Mouse (Mus musculus) heart, postnatal 4 days (tissue): ENCODE data around the gene Nebl. TPM values are rescaled to one million over a fixed set of nuclear protein-coding genes. Genes with fewer than 3 reads are reported as not detected.
"Not testable (repeated sequence)": the region's sequence is repeated elsewhere in the genome, so short reads cannot be mapped to it uniquely, and the experiment has no call there.

Experiments used
- DNase-seq: peaks from one replicate; pipeline ENCODE4 v3.0.0; 2021
- microRNA-seq, 2 experiments: library from miRNA; unstranded; fragments of <30 nt; microRNA quantifications; one replicate each; pipeline ENCODE4 v1.2.0; 2021 to 2022
- total RNA-seq, 2 experiments: library from RNA; stranded (reverse); gene quantifications; 2 replicates each; pipeline ENCODE4 v1.2.3; 2021

The Nebl gene
- total RNA-seq, 2 experiments from 2014 or later = 507 to 513 TPM

DNA sequence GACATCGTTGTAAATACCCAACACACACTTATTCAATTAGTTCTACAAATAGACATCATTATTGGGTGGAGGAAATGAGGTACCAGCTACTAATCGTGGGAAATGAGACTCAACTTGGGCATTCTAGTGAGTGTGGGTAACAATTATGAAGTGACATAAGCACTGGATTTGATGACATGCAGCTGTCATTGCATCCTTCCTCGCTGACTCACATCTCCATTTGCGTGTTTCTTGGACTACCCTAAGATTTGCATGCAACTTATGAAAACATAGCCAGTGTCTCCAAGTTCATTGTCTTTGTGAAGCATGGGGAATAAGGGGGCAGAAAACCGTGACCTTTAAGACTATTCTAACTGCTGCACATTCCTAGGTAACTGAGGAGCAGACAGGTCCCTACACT is 339.9 kb downstream of the Nebl start:
- DNase-seq = no peak

DNA sequence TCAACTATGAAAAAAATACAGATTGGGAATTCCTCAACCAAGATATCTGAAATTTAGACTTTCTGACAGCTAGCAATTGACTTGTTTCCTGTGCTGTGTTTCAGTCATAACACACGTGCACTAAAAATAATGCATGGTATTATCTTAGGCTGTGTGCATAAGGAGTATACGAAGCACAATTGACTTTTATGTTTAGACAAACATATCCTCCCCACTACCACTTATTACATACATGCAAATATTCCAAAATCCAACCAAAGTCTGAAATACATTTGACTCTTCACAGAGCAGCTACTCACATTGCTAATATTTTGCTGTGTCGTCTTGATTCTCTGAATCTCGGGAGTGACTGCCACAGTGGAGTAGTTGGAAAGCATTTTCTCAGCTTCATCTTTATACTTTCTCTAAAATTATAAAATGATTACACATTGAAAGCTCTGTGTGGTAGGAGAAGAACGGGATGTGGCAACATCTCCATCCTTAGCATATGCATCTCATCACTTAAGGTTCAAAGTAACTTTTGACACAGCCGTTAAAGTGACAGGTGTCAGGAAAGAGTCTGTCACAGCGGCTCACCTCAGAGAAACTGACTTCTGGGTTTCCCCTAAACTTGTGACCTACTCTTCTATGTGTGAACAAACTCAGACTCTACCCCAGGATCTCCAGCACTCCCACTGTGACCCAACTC is 340.6 kb downstream of the Nebl start:
- DNase-seq = no peak

DNA sequence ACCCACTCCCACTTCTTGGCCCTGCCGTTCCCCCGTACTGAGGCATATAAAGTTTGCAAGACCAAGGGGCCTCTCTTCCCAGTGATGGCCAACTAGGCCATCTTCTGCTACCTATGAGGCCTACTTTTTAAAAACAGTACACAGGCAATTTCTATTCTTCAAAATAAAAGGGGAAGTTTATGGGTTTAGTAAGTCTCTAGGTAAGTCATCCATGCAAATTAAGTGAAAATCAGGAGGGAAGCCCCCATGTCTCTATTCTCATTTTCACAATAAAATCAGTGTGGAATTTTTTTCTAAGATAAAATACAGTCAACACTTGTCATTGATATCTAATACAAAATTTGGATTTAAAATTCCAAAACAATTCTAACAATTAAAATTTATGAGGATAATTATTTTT is 341.4 kb downstream of the Nebl start:
- DNase-seq = no peak

DNA sequence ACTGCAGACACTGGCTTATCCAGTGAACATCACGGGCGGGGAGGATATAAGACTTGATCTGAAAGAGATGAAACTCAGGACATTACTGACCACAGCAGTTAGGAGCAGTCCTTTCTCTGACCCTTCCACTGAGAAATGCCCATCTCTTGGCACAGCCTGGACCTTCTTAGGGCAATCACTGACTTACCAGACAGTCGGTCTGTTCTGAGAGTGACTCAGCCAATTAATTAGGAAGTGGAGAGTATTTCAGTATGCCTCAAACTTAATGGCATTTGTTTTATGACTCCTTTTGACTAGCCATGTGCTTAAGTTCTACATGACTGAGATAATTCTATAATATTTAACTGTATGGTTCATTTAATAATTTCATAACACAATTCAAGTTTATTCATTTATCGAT is 341.9 kb downstream of the Nebl start:
- DNase-seq = no peak

DNA sequence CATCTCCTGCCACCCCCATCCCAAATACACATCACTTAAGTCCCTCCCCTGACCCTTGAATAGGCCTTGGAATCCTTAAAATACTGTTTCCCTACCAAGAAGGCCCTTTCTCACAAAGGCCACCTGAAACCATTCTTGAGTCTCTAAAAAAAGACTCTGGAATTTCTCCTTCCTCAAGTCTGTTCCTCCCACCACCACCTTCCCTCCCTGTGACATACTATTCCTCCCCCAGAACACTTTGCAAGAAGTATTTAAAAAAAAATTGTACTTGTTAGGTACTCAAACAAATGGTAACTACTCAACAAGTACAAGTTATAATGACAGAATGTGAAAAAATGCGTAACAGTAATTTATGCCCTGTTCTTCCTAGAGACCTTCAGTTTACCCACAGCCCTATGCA is 349.0 kb downstream of the Nebl start:
- no peak for DNase-seq

DNA sequence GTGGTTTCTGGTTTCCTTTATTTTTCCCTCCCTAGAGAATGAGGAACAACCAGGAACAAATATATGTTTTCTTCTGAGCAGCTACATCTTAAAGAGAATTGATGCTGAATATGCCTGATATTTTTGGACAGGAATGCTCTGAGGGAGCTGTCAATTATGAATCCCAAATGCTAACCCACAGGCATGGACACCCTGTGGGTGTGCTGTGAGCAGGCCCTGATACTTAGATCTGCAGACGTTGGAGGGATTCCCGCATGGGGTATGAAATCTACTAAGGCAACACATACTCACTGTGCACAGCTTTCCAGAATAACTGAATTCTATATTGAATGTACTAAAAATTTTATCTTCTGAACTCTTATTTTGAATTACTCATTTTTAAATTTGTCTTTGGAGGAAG is 355.3 kb downstream of the Nebl start:
- no peak for DNase-seq

DNA sequence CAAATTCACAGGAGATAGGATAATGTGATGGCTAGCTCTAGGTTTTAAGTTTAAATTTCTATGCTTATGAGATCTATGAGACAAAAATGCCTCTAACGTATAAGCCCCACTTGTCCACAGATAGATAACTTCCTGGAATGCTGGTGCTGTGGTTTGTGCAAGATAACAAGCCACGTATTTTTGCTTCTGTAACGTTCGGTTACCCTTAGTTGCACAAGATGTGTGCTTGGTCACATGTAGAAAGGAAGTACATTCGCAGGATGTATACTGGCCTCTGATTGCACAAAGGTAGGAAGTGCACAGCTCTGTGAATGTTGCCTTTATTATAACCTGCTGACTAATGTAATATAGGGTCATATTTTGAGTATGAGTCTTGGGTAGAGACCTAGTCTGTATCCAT is 365.6 kb downstream of the Nebl start:
- no peak for DNase-seq

DNA sequence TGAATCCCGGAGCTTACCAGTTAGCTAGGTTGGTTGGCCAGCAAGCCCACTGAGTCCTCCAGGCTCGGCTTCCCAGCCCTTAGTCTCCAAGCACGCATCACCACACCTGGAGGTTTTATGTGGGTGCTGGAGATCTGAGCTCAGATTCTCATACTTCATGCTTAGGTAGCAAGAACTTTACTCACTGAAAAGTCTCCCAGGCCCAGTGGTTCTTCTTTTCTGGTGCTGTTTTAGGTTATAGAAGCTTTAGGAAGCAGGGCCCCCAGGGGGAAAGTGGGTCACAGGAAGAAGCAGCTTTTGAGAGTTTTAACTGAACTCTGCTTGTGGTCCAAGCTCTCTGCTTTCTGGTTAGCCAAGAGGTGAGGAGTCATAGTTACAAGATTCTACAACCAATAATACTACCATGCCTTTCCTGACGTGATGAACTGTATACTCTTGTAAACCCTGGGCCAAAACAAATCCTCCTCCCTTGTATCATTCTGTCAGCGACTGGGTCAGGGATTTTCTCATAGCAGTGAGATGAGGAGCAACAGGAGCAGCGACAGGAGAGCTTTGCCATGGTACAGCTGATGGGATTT is 366.2 kb downstream of the Nebl start:
- no peak for DNase-seq

DNA sequence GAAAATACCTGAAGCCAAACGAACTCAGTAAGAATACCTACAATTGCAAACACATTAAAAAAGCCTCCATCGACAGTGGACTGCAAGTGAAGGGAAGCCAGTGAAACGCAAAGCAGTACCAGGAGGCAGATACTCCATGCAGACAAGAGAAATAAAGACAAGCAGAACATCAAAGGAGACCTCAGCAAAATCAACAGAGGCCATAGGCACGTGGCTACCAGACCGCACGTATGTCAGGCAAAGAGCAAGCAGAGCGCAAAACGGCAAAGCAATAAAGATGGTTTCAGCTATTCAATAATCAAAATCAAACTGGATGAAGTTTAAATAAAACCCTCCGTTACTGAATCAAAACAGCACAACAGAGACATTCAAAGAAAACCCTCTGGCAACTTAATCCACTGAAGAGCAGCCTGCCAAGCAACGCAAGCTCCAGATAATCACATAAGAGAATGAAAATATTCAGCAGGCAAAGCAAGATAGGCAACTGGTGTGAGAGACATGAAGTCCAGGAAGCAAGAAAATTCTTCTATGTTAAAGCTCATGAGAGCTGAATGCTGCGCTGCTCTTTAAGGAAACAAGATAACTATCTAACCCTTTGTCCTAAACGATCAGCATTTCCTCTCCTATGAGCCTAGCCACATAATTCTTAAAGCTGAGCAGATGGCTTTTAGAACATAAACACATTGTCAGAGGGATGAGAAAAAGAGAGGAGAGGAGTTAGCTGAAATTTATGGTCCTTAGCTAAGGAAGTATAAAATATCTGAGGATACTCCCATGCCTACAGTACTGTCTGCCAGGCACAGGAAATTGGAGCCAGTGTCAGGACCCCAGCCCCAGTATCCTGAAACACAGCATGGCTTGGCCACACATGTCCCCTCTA is 367.7 kb downstream of the Nebl start:
- DNase-seq = no peak

DNA sequence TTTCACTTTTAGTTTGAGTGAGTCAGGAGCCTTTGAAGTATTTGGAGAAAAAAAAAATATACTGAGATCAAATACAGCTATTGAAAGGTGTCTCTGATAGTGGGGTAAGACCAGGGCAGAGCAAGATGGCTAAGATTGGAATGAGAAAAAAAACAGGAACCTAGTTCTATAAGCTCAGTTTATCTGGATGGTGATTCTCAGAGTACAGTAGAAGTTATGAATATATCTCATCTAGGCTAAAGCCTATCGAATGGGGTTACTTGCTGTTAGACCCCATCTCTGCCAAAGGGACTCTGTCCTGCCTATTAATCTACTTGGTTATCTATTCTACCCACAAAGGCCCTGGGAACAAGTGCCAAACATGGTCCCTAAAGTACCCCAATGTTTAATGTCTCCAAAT is 369.1 kb downstream of the Nebl start:
- no peak for DNase-seq

DNA sequence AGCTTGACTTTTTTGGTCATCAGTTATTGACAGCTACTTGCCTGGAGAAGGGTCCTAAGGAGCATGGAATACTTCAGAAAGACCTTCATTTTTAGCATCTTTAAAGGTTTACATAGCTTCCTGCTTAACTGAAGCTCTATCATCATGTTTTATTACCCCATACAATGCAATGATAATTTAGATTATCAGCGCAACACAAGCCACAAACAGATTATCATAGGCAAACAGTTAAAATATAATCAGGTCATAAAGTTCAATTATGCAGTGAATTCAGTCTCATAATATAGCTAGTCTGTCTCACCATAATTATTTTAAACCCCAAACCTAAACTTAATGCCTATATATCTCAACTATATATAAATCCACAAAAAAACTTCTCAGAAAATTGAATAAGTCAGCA is 386.6 kb downstream of the Nebl start:
- no peak for DNase-seq

DNA sequence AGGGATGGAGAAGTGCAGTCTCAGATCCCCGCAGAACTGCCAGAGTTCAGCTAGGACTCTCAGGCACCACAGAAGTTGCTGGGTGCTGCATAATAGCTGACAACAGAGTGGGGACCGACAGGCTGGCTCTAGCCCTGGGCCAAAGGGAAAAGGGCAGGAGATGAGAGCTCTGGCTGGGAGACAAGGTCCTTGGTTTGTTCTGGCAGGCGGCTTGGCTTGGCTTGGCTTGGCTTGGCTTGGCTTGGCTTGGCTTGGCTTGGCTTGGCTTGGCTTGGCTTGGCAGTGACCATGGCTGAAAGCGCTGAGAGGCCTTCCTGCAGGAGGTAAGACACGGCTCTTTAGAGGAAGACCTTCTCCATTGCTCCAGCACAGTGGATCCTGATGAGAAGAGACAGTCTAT is 395.8 kb downstream of the Nebl start:
- no peak for DNase-seq

DNA sequence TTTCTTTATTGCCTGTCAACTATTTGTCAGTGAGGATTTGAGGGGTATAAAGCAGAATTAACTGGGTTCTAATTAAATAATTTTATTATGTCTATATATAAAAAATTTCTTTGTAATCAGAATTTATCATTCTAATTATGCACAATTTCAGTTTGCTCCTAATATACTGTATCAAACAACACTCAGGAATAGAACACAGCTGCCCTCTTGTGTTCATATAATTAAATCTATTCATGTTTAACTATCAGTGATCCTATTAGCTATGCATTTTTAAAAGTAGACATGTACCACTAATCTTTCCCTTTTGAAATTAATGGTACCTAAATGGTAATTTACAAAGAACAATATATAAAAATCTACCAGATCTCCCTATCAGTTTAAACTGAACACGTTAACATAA is 404.7 kb downstream of the Nebl start:
- DNase-seq = no peak

DNA sequence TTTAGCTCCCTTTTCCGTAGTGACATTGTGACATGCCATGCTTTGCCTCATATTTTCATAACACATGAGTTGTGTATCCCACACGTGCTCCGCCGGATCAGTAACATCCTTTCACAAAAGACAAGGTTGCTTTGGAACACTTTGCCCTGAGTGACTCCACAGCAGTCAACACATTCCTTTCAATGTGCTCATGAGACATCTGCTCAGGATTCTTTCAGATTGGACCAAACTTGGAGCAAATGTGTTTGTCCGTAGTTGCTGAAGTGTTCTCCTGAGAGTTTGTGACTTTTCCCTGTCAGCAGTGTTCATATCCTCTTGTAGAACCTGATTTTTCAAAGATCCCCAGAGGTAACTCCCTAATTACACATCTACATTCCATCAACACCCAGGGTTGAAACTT is 414.4 kb downstream of the Nebl start:
- DNase-seq = peak; percentile 11

DNA sequence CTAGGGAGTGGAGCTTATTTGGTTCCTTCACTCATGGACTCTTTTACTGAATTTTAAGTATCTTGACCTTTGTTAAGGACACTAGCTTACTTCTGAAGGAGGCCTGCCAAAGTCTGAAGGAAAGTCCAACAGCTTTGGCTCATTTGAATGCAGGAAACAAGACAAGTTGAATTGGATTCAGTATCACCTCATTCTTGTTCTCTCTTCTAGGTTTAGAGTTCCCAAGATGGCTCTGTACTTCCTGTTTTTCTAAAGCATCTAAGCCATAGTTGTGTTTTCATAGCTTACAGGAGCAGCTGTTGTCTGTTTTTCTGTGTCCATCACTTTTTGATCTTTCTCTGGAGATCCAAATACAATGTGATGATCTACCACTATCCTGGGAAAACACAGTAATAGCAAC is 429.9 kb downstream of the Nebl start:
- DNase-seq = no peak

DNA sequence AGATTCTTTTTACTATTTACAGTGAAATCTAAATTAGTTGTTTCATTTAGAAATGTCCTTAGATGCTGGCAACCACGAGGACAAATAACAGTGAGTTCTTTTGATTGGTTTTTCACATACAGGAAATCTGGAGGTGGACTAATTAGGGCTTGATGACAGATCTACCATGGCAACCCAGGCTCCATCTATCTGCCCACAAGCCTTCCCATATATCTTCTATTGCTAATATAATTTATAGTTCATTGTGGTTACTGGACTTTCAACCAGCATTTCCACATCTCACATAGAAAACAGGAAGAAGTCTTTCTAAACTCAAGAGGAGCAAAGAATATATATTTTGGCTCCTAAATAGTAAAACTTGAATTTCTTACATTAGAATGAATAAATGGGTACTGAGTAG is 433.8 kb downstream of the Nebl start:
- DNase-seq = no peak

DNA sequence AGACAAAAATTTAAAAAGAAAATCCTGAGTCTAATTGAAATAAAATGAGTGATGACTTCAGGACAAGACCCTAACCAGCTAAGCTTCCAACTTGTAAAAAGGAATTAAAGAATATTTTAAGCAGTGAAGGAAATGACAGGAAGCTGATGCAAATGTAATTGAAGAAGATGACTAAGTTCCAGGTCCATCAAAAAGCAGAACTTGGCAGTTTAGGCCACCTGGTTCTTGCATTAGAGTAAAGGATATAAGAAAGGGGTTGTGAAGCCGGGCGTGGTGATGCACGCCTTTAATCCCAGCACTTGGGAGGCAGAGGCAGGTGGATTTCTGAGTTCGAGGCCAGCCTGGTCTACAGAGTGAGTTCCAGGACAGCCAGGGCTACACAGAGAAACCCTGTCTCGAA is 436.0 kb downstream of the Nebl start:
- DNase-seq = not testable (repeated sequence)

Small RNA genes within 50 kb of the gene (microRNA-seq; reads per million reads assigned to microRNA genes)
- 0 reads per million in 2 experiments for gene Mir6419
